Mouse (Mus musculus) adrenal gland, postnatal 4 days (tissue): ENCODE data around the gene Rac1. TPM values are rescaled to one million over a fixed set of nuclear protein-coding genes. Genes with fewer than 3 reads are reported as not detected.

Experiments
- DNase-seq, 2 experiments: peaks; one replicate each; pipeline ENCODE4 v3.0.0; 2021 to 2022; ENCODE audit warnings: low spot score in 2 of 2, mixed read lengths in 2 of 2
- total RNA-seq, 2 experiments: library from RNA; stranded (reverse); gene quantifications; 2 replicates each; pipeline ENCODE4 v1.2.3; 2021

The Rac1 gene
- total RNA-seq, 2 experiments from 2014 or later, result 390 TPM

DNA sequence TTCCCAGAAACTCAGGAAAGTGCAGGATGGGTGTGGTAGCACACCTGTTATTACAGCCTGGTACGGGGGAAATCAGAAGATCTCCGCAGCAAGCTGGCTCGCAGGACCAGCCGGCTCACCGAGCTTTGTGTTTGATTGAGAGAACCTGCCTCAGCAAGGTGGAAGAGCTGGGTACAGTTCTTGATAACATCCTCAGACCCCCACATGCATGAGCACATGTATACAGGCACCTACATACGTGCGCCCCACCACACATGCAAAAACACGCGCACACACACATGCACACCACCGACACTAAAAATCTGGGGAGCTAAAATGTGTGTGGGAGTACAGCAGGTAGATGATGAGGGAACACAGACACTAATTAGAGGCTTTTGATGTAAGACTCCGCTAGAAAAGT is 64.2 kb downstream of the Rac1 start:
- no peak for DNase-seq

Other genes starting within 250 kb of the Rac1 start
- 1 to 10 TPM; 1.1 to 1.5 TPM for gene Zfp853, start 234.4 kb downstream of the Rac1 start, total RNA-seq
- gene E130309D02Rik, start 212.7 kb downstream of the Rac1 start, total RNA-seq, result 10 to 100 TPM; 29.5 to 30.9 TPM
- gene Zdhhc4, start 198.8 kb downstream of the Rac1 start, total RNA-seq, result 10 to 100 TPM; 64.3 to 72.7 TPM
- gene Grid2ip, start 170.7 kb downstream of the Rac1 start, total RNA-seq, result 1 to 10 TPM; 1.2 TPM
- 100 to 1,000 TPM; 129 to 136 TPM for gene Kdelr2, start 124.2 kb downstream of the Rac1 start, total RNA-seq
- 10 to 100 TPM; 13.4 to 13.5 TPM for gene Daglb, start 63.5 kb downstream of the Rac1 start, total RNA-seq
- gene Cyth3, start 94.4 kb upstream of the Rac1 start, total RNA-seq, result 100 to 1,000 TPM; 195 to 200 TPM
- 10 to 100 TPM; 21.2 to 22.3 TPM for gene Usp42, start 204.2 kb upstream of the Rac1 start, total RNA-seq